Mouse (Mus musculus): ENCODE results near the gene Dis3. TPM values are rescaled to one million over a fixed set of nuclear protein-coding genes. Genes with fewer than 3 reads are reported as not detected.

The Dis3 gene
- 27.5 TPM for polyA plus RNA-seq (2014; fragmentation: Illumina TruSeq; extraction: RNeasy Lipid Tissue Mini Kit (QIAGEN cat#74804); ENCODE audit: low read depth, low replicate concordance)

GRCm38 (mm10) chr14:99099267-99099966 is at the start of gene Dis3, which contains the start of gene Pibf1:
Gene Dis3 (minus strand): TSS chr14:99099770.
Gene Pibf1 (plus strand): TSS chr14:99099424.

GRCm38 (mm10) chr14:99046031-99046781 is 53.4 kb downstream of the Dis3 start, which contains the start of the genes Mzt1 and Bora:
Gene Mzt1 (minus strand): TSS chr14:99046134.
Gene Bora (plus strand): TSS chr14:99046222.

Other genes starting within 250 kb of the Dis3 start
- 44.8 TPM for gene Rpl36a-ps1, start 105.5 kb downstream of the Dis3 start, polyA plus RNA-seq (2014; fragmentation: Illumina TruSeq; extraction: RNeasy Lipid Tissue Mini Kit (QIAGEN cat#74804); ENCODE audit: low read depth, low replicate concordance)
- 129 TPM for gene Mzt1, start 53.6 kb downstream of the Dis3 start, polyA plus RNA-seq (2014; fragmentation: Illumina TruSeq; extraction: RNeasy Lipid Tissue Mini Kit (QIAGEN cat#74804); ENCODE audit: low read depth, low replicate concordance)
- 1.3 TPM for gene Bora, start 53.5 kb downstream of the Dis3 start, polyA plus RNA-seq (2014; fragmentation: Illumina TruSeq; extraction: RNeasy Lipid Tissue Mini Kit (QIAGEN cat#74804); ENCODE audit: low read depth, low replicate concordance)
- gene Pibf1, start 346 bp downstream of the Dis3 start, polyA plus RNA-seq (2014; fragmentation: Illumina TruSeq; extraction: RNeasy Lipid Tissue Mini Kit (QIAGEN cat#74804); ENCODE audit: low read depth, low replicate concordance), result 13.2 TPM
- 3.9 TPM for gene Klf5, start 198.9 kb upstream of the Dis3 start, polyA plus RNA-seq (2014; fragmentation: Illumina TruSeq; extraction: RNeasy Lipid Tissue Mini Kit (QIAGEN cat#74804); ENCODE audit: low read depth, low replicate concordance)

Data from kidney, adult 10 weeks (tissue).